Mouse (Mus musculus): ENCODE results near the gene Sox15. TPM values are rescaled to one million over a fixed set of nuclear protein-coding genes. Genes with fewer than 3 reads are reported as not detected.
"Not testable (repeated sequence)": the region's sequence is repeated elsewhere in the genome, so short reads cannot be mapped to it uniquely, and the experiment has no call there.

Gene Sox15
- polyA plus RNA-seq, 1 experiment from 2014 or later, result not detected

DNA sequence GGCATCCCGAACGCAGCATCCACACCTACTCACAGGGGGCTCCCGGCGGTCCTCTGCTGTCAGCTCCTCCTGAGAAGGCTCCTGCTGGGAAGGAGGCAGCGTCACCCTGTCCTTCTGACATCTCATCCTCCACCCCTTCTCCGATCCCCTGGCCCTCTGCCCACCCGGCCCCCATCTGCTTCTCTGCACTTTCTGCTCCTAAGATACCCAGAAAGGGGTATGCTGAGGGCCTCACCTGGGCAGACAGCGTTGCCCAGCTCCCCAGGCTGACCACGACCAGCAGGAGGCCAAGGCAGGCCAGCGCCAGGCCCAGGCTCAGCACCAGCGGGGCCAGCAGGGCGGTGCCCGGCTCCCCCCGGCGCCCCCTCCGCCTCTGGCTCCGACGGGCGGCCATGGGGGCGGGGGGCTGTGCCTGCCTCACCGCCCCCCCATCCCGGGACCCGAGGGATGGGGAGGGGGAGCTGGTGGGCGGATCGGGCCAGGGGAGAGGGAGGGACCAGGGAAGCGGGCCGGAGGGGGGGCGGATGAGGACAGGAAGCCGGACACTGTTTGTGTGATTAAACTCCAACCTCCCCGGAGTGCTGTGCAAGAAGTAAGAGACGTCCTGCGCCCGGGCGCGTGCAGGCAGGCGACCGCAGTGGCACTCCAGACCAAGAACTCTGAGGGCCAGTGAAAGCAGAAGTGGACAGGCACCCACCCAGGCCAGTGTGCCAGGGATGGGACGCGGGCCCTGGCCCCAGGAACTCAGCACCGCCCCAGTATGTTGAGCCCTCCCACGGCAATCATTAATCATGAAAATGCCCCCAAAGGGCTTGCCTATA is 40.5 kb downstream of the Sox15 start, which contains the start of the genes Tnfsf12 and Tnfsfm13:
Gene Tnfsf12 (minus strand): TSS at position 489 of the 821 bp plus-strand sequence.
Gene Tnfsfm13 (minus strand): TSS at position 738 of the 821 bp plus-strand sequence.
- 2% methylated on average over 39 of the region's 41 CpGs for WGBS
- peak; percentile 33; the same call in 1 of the 2 replicates for ATAC-seq (ENCODE audit: low FRiP score)
- H3K27me3 ChIP-seq, result 0 out of 2 replicates have a peak, but pooled peaks cover 7% of the 10 kb centered on the region

DNA sequence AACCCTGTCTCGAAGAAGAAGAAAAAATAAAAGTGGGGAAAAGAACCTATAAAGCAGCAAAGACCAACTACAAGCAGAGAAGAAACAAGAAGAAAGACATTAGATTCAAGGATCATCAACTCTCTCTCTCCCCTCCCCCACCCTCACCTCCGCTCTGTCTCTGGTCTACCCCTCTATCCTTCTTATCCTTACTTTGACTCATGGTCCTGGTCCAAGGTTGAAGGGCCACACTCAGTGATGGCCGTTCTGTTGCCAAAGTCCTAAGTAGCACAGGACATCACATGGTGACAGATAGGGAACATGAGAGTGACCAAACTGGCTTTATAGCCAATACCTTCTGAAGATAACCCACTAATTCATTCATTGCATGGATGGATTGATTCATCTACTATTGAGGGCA is 42.3 kb downstream of the Sox15 start:
- Histone ChIP-seq H3K9ac (no peak overlapping the region), H3K36me3 (replicated peaks) (no peaks in the 10 kb centered on the region), H3K27me3 (0 out of 2 replicates have a peak, but pooled peaks cover 7% of the 10 kb centered on the region), H3K4me2 (no peak overlapping the region), H3K4me3 (replicated peaks) (no peak overlapping the region), H3K27ac (no peak overlapping the region), H3K9me3 (no peaks in the 10 kb centered on the region), H3K4me1 (peaks cover 12% of the 10 kb centered on the region)
- 85% methylated on average over 3 of the region's 3 CpGs for whole genome bisulfite sequencing
- no peak for ATAC-seq (ENCODE audit: low FRiP score)

More for the DNA sequence above, 40.5 kb downstream of the Sox15 start, which contains the start of the genes Tnfsf12 and Tnfsfm13:
- no peaks in the 10 kb centered on the region for H3K36me3 ChIP-seq (replicated peaks)
- H3K27ac ChIP-seq, result no peak within 1 kb of the TSS
- peak within 1 kb of the TSS; percentile 79 for H3K4me2 ChIP-seq
- peak within 1 kb of the TSS; percentile 44 for H3K4me3 ChIP-seq (replicated peaks)
- H3K9me3 ChIP-seq, result no peaks in the 10 kb centered on the region
- peaks cover 12% of the 10 kb centered on the region for H3K4me1 ChIP-seq
- H3K9ac ChIP-seq, result peak within 1 kb of the TSS; percentile 74

DNA sequence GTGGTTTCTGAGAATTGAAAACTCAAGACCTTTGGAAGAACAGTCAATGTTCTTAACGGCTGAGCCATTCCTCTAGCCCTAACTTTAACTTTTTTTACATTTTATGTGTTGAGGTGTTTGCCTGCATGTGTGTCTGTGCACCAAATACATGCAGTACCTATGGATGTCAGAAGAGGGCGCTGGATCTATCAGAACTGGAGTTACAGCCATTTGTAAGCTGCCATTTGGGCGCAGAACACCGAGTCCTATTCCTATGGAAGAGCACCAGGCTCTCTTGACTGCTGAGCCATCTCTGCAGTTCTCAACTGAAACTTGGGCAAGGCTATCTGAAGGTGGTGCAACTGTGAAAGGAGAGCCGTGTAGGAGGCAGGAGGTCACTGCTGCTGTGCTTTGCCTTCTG is 43.5 kb downstream of the Sox15 start:
- 72% methylated on average over 5 of the region's 5 CpGs for WGBS
- peaks cover 12% of the 10 kb centered on the region for H3K4me1 ChIP-seq
- no peak overlapping the region for H3K4me3 ChIP-seq (replicated peaks)
- no peaks in the 10 kb centered on the region for H3K36me3 ChIP-seq (replicated peaks)
- no peaks in the 10 kb centered on the region for H3K9me3 ChIP-seq
- no peak overlapping the region for H3K9ac ChIP-seq
- ATAC-seq (ENCODE audit: low FRiP score), result no peak
- no peak overlapping the region for H3K4me2 ChIP-seq
- 0 out of 2 replicates have a peak, but pooled peaks cover 2% of the 10 kb centered on the region for H3K27me3 ChIP-seq
- H3K27ac ChIP-seq, result no peak overlapping the region

DNA sequence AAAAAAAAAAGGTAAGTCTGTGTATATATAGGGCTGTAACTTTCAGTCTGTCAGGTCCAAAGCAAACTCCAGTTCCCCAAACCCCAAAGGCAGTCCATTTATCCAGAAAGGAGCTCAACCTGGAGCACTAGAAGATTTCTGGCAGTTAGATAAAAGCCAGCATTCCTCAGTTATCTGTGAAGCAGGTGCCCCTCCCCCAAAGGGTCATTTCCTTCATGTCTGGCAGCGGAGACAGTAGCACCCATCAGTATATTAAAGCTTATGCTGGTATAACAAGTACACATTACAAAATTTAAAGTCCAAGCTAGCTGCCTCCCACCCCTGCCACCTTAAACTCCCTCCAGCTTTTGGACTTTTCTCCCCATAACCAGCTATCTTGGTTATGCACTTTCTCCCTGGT is 44.5 kb downstream of the Sox15 start:
- Histone ChIP-seq H3K4me2 (no peak overlapping the region), H3K9me3 (no peaks in the 10 kb centered on the region), H3K27me3 (0 out of 2 replicates have a peak, but pooled peaks cover 2% of the 10 kb centered on the region), H3K36me3 (replicated peaks) (no peaks in the 10 kb centered on the region), H3K27ac (no peak overlapping the region), H3K9ac (no peak overlapping the region), H3K4me3 (replicated peaks) (no peak overlapping the region), H3K4me1 (peaks cover 12% of the 10 kb centered on the region)
- ATAC-seq (ENCODE audit: low FRiP score), result no peak
- 74% methylated on average over 1 of the region's 1 CpGs for WGBS

DNA sequence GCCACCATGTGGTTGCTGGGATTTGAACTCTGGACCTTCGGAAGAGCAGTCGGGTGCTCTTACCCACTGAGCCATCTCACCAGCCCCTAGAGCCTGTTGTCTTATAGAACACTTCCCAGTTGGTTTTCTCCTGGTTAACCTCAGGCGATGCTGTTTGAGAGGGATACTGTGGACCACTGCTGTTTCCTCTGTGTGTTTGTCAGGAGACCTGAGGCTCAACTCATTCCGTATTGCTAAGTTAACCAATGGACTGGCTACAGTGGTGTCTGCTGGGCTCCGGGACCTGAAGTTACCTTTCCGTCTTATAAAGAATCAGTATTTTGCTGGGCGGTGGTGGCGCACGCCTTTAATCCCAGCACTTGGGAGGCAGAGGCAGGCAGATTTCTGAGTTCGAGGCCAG is 47.8 kb downstream of the Sox15 start:
- not testable (repeated sequence) for ATAC-seq (ENCODE audit: low FRiP score); H3K9ac ChIP-seq

DNA sequence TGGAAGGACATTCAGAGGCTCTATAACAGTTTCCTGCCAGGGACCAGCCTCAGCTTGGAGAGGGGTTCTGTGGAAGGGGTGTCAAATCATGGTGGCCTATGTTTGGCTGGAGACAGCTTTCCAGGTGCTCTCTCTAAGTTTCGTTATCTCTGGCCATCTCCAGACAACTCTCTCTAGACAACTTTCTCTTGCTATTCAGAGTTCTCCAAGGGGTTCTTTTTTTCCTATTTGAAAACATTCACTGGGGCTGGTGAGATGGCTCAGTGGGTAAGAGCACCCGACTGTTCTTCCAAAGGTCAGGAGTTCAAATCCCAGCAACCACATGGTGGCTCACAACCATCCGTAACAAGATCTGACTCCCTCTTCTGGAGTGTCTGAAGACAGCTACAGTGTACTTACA is 48.3 kb downstream of the Sox15 start:
- H3K4me2 ChIP-seq; H3K27me3 ChIP-seq; H3K9ac ChIP-seq; H3K27ac ChIP-seq; H3K36me3 ChIP-seq (replicated peaks); H3K4me1 ChIP-seq; H3K4me3 ChIP-seq (replicated peaks); ATAC-seq (ENCODE audit: low FRiP score); H3K9me3 ChIP-seq: not testable (repeated sequence)
- 75% methylated on average over 3 of the region's 3 CpGs for WGBS

More for the DNA sequence above, 47.8 kb downstream of the Sox15 start:
- not testable (repeated sequence) for H3K4me1 ChIP-seq; H3K36me3 ChIP-seq (replicated peaks); H3K4me2 ChIP-seq; H3K4me3 ChIP-seq (replicated peaks); H3K27me3 ChIP-seq; H3K27ac ChIP-seq; H3K9me3 ChIP-seq
- WGBS, result 94% methylated on average over 10 of the region's 10 CpGs

DNA sequence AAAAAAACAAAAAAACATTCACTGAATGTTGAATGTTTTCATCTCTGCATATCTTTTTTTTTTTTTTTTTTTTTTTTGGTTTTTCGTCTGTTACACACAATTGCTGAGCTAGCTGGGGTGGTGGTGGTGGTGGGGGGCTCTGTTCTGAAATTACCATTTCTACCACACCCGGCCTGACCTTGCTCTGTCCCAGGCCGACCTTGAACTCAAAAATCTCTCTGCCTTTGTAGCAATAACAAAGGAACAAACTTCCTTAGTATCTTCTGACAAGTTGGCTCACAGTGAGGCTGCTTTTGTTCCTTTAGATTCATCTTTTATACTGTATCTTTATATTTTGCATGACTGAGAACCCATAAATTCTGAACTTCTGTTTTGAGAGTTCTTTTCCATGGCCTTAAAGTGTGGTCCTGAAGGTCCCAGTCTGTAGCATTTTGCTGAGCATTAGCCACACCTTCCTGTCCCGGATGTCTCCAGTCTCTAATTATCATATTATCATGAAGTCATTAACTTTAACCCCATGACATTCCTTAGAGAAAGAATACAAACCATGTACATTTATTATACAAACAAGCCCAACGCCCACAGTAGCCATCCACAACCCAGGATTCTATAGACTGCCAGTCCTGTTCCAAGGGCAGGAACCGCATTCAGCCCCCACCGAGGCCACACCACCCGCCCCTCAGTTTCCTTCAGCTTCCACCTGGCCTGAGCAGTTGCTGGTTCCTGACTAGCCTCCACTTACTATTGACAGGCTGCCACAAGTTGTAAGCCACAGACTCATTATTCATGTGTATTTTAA is 48.9 kb downstream of the Sox15 start:
- no peak overlapping the region for H3K4me2 ChIP-seq
- H3K27ac ChIP-seq, result no peak overlapping the region
- H3K27me3 ChIP-seq, result no peaks in the 10 kb centered on the region
- H3K9ac ChIP-seq, result no peak overlapping the region
- H3K9me3 ChIP-seq, result no peaks in the 10 kb centered on the region
- H3K4me3 ChIP-seq (replicated peaks), result no peak overlapping the region
- H3K36me3 ChIP-seq (replicated peaks), result no peaks in the 10 kb centered on the region
- 69% methylated on average over 8 of the region's 8 CpGs for WGBS
- ATAC-seq (ENCODE audit: low FRiP score), result no peak
- no peaks in the 10 kb centered on the region for H3K4me1 ChIP-seq

DNA sequence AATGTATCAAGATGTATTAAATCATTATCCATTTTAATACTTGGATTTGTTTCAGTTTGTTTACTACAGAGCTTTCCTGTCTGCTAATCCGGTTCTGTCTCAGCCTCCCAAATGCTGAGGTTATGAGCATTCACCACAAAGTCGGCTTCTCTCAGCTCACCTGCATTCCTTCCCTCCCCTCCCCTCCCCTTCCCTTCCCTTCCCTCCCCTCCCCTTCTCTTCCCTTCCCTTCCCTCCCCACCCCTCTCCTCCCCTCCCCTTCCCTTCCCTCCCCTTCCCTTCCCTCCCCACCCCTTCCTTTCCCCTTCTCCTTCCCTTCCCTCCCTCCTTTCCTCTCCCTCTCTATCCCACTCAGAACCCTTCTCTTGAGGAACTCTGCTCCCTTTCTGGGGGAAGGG is 49.5 kb downstream of the Sox15 start:
- no peak overlapping the region; the same call in 1 of the 2 replicates for H3K27ac ChIP-seq
- H3K9ac ChIP-seq, result no peak overlapping the region
- no peak overlapping the region for H3K4me3 ChIP-seq (replicated peaks)
- H3K36me3 ChIP-seq (replicated peaks), result no peaks in the 10 kb centered on the region
- ATAC-seq (ENCODE audit: low FRiP score), result no peak
- no peak overlapping the region for H3K4me2 ChIP-seq
- H3K27me3 ChIP-seq, result no peaks in the 10 kb centered on the region
- WGBS, result 58% methylated on average over 2 of the region's 2 CpGs
- no peaks in the 10 kb centered on the region for H3K4me1 ChIP-seq
- no peaks in the 10 kb centered on the region for H3K9me3 ChIP-seq

MicroRNAs encoded within 50 kb of the gene (microRNA counts, 519-probe panel; counts per million panel counts)
- not detected for microRNA mmu-miR-1934
- microRNA mmu-miR-467f, result 3,418 counts per million, percentile 32 among the panel's probes with 10 or more counts

Small RNAs within 50 kb of the gene (microRNA-seq; reads per million reads assigned to microRNA genes)
- gene Mir1934 (2.2 reads per million), gene Mir467f (not detected)

Other genes starting within 250 kb of the Sox15 start
- 50.8 and 53.3 TPM in 2 replicates for gene Kdm6b, start 241.6 kb upstream of the Sox15 start, polyA plus RNA-seq (2016; fragmentation: Nextera tagmentation; extraction: Ambion mirVana)
- gene Dnah2, start 106.2 kb upstream of the Sox15 start, polyA plus RNA-seq (2016; fragmentation: Nextera tagmentation; extraction: Ambion mirVana), result 1.7 and 2.1 TPM in 2 replicates
- 63.7 and 72.7 TPM in 2 replicates for gene Efnb3, start 95.1 kb upstream of the Sox15 start, polyA plus RNA-seq (2016; fragmentation: Nextera tagmentation; extraction: Ambion mirVana)
- gene Wrap53, start 75.1 kb upstream of the Sox15 start, polyA plus RNA-seq (2016; fragmentation: Nextera tagmentation; extraction: Ambion mirVana), result 33.0 and 36.0 TPM in 2 replicates
- gene Trp53, start 75.0 kb upstream of the Sox15 start, polyA plus RNA-seq (2016; fragmentation: Nextera tagmentation; extraction: Ambion mirVana), result 120 and 124 TPM in 2 replicates
- 11.9 and 12.6 TPM in 2 replicates for gene Atp1b2, start 49.4 kb upstream of the Sox15 start, polyA plus RNA-seq (2016; fragmentation: Nextera tagmentation; extraction: Ambion mirVana)
- gene Shbg, start 37.4 kb upstream of the Sox15 start, polyA plus RNA-seq (2016; fragmentation: Nextera tagmentation; extraction: Ambion mirVana), result not detected in 2 replicates
- 15.8 and 21.5 TPM in 2 replicates for gene Sat2, start 33.3 kb upstream of the Sox15 start, polyA plus RNA-seq (2016; fragmentation: Nextera tagmentation; extraction: Ambion mirVana)
- 46.0 and 48.9 TPM in 2 replicates for gene Fxr2, start 22.3 kb upstream of the Sox15 start, polyA plus RNA-seq (2016; fragmentation: Nextera tagmentation; extraction: Ambion mirVana)
- 74.7 and 80.9 TPM in 2 replicates for gene Mpdu1, start 7.3 kb downstream of the Sox15 start, polyA plus RNA-seq (2016; fragmentation: Nextera tagmentation; extraction: Ambion mirVana)
- gene Cd68, start 10.8 kb downstream of the Sox15 start, polyA plus RNA-seq (2016; fragmentation: Nextera tagmentation; extraction: Ambion mirVana), result 5.5 TPM in 2 replicates
- gene Eif4a1, start 17.1 kb downstream of the Sox15 start, polyA plus RNA-seq (2016; fragmentation: Nextera tagmentation; extraction: Ambion mirVana), result 694 and 751 TPM in 2 replicates
- 106 and 119 TPM in 2 replicates for gene Senp3, start 26.8 kb downstream of the Sox15 start, polyA plus RNA-seq (2016; fragmentation: Nextera tagmentation; extraction: Ambion mirVana)
- 0.26 TPM in 1 of 2 replicates, not detected in the other for gene Tnfsf13, start 30.5 kb downstream of the Sox15 start, polyA plus RNA-seq (2016; fragmentation: Nextera tagmentation; extraction: Ambion mirVana)
- 1.3 and 1.6 TPM in 2 replicates for gene Tnfsf12, start 40.5 kb downstream of the Sox15 start, polyA plus RNA-seq (2016; fragmentation: Nextera tagmentation; extraction: Ambion mirVana)
- gene Tnfsfm13, start 40.8 kb downstream of the Sox15 start, polyA plus RNA-seq (2016; fragmentation: Nextera tagmentation; extraction: Ambion mirVana), result 0.51 and 0.84 TPM in 2 replicates
- gene Polr2a, start 103.3 kb downstream of the Sox15 start, polyA plus RNA-seq (2016; fragmentation: Nextera tagmentation; extraction: Ambion mirVana), result 31.3 and 35.4 TPM in 2 replicates
- gene Slc35g3, start 106.7 kb downstream of the Sox15 start, polyA plus RNA-seq (2016; fragmentation: Nextera tagmentation; extraction: Ambion mirVana), result 0.13 and 0.33 TPM in 2 replicates
- 1.3 and 1.5 TPM in 2 replicates for gene Zbtb4, start 110.6 kb downstream of the Sox15 start, polyA plus RNA-seq (2016; fragmentation: Nextera tagmentation; extraction: Ambion mirVana)
- 1.2 and 1.8 TPM in 2 replicates for gene Chrnb1, start 140.6 kb downstream of the Sox15 start, polyA plus RNA-seq (2016; fragmentation: Nextera tagmentation; extraction: Ambion mirVana)
- gene Fgf11, start 146.5 kb downstream of the Sox15 start, polyA plus RNA-seq (2016; fragmentation: Nextera tagmentation; extraction: Ambion mirVana), result 2.6 and 3.2 TPM in 2 replicates
- gene Tmem102, start 150.3 kb downstream of the Sox15 start, polyA plus RNA-seq (2016; fragmentation: Nextera tagmentation; extraction: Ambion mirVana), result 0.76 and 1.3 TPM in 2 replicates
- gene Gm39566, start 160.0 kb downstream of the Sox15 start, polyA plus RNA-seq (2016; fragmentation: Nextera tagmentation; extraction: Ambion mirVana), result not detected in 2 replicates
- not detected in 2 replicates for gene Spem2, start 163.2 kb downstream of the Sox15 start, polyA plus RNA-seq (2016; fragmentation: Nextera tagmentation; extraction: Ambion mirVana)
- gene Spem1, start 166.9 kb downstream of the Sox15 start, polyA plus RNA-seq (2016; fragmentation: Nextera tagmentation; extraction: Ambion mirVana), result 0.24 and 0.26 TPM in 2 replicates
- gene Nlgn2, start 182.5 kb downstream of the Sox15 start, polyA plus RNA-seq (2016; fragmentation: Nextera tagmentation; extraction: Ambion mirVana), result 13.3 and 14.0 TPM in 2 replicates
- 285 and 294 TPM in 2 replicates for gene Tmem256, start 183.2 kb downstream of the Sox15 start, polyA plus RNA-seq (2016; fragmentation: Nextera tagmentation; extraction: Ambion mirVana)
- 55.1 and 56.3 TPM in 2 replicates for gene Plscr3, start 191.1 kb downstream of the Sox15 start, polyA plus RNA-seq (2016; fragmentation: Nextera tagmentation; extraction: Ambion mirVana)
- 0.14 and 0.60 TPM in 2 replicates for gene Tnk1, start 203.4 kb downstream of the Sox15 start, polyA plus RNA-seq (2016; fragmentation: Nextera tagmentation; extraction: Ambion mirVana)
- gene Tmem95, start 222.7 kb downstream of the Sox15 start, polyA plus RNA-seq (2016; fragmentation: Nextera tagmentation; extraction: Ambion mirVana), result not detected in 2 replicates
- 1.7 and 2.5 TPM in 2 replicates for gene Kctd11, start 226.1 kb downstream of the Sox15 start, polyA plus RNA-seq (2016; fragmentation: Nextera tagmentation; extraction: Ambion mirVana)
- 0.47 and 0.83 TPM in 2 replicates for gene Acap1, start 240.2 kb downstream of the Sox15 start, polyA plus RNA-seq (2016; fragmentation: Nextera tagmentation; extraction: Ambion mirVana)
- gene 2810408A11Rik, start 245.7 kb downstream of the Sox15 start, polyA plus RNA-seq (2016; fragmentation: Nextera tagmentation; extraction: Ambion mirVana), result 22.4 TPM in 2 replicates
- 18.9 and 19.3 TPM in 2 replicates for gene Neurl4, start 245.8 kb downstream of the Sox15 start, polyA plus RNA-seq (2016; fragmentation: Nextera tagmentation; extraction: Ambion mirVana)